Mouse (Mus musculus): ENCODE measurements around the gene Psmf1.

Psmf1 gene

GRCm38 (mm10) chr2:151743845-151744244 lies at the start of gene Psmf1:
Gene Psmf1 (minus strand): TSS chr2:151744186.
- DNase-seq = peak; percentile 13

- no peak for DNase-seq
These were observed 47.2 kb upstream of the Psmf1 start for GRCm38 (mm10) chr2:151791156-151791555.

- DNase-seq = no peak
These were observed 46.2 kb upstream of the Psmf1 start for GRCm38 (mm10) chr2:151790169-151790568.

GRCm38 (mm10) chr2:151788221-151788977 lies 44.4 kb upstream of the Psmf1 start:
- no peak for DNase-seq

- DNase-seq = no peak
These were observed 39.5 kb upstream of the Psmf1 start for GRCm38 (mm10) chr2:151783493-151783892.

- no peak for DNase-seq
These were observed 33.4 kb upstream of the Psmf1 start for GRCm38 (mm10) chr2:151777366-151777765.

GRCm38 (mm10) chr2:151773476-151773875 lies 29.5 kb upstream of the Psmf1 start:
- no peak for DNase-seq

- no peak for DNase-seq
These were observed 28.2 kb upstream of the Psmf1 start for GRCm38 (mm10) chr2:151772169-151772568.

GRCm38 (mm10) chr2:151764557-151764956 lies 20.6 kb upstream of the Psmf1 start:
- no peak for DNase-seq

- no peak for DNase-seq
These were observed 14.9 kb upstream of the Psmf1 start for GRCm38 (mm10) chr2:151758806-151759353.

GRCm38 (mm10) chr2:151757451-151757850 lies 13.5 kb upstream of the Psmf1 start:
- no peak for DNase-seq

GRCm38 (mm10) chr2:151756277-151757061 lies 12.5 kb upstream of the Psmf1 start:
- DNase-seq = no peak

GRCm38 (mm10) chr2:151751330-151751729 lies 7.3 kb upstream of the Psmf1 start:
- DNase-seq = no peak

GRCm38 (mm10) chr2:151747847-151748705 lies 4.1 kb upstream of the Psmf1 start:
- peak; percentile 78 for DNase-seq

- peak; percentile 68 for DNase-seq
These were observed 921 bp downstream of the Psmf1 start for GRCm38 (mm10) chr2:151742850-151743679.

GRCm38 (mm10) chr2:151742084-151742483 lies 1.9 kb downstream of the Psmf1 start:
- DNase-seq = peak; percentile 44

GRCm38 (mm10) chr2:151740741-151741526 lies 3.1 kb downstream of the Psmf1 start:
- DNase-seq = peak; percentile 90

GRCm38 (mm10) chr2:151739505-151739904 lies 4.5 kb downstream of the Psmf1 start:
- peak; percentile 11 for DNase-seq

GRCm38 (mm10) chr2:151739081-151739480 lies 4.9 kb downstream of the Psmf1 start:
- DNase-seq = no peak

GRCm38 (mm10) chr2:151738460-151738859 lies 5.5 kb downstream of the Psmf1 start:
- DNase-seq = no peak

GRCm38 (mm10) chr2:151735422-151735821 lies 8.6 kb downstream of the Psmf1 start:
- DNase-seq = no peak
